Mouse (Mus musculus) kidney, adult 11 months (tissue): ENCODE measurements around the gene Map3k20.

Experiments used
- DNase-seq: peaks from one replicate; pipeline ENCODE4 v3.0.0; 2022

Map3k20 gene

GRCm38 (mm10) chr2:72281971-72282370, 3.5 kb upstream of the Map3k20 start:
- DNase-seq, result no peak

- no peak for DNase-seq
Observed at GRCm38 (mm10) chr2:72282733-72283132, 2.7 kb upstream of the Map3k20 start.

- DNase-seq, result no peak
Observed at GRCm38 (mm10) chr2:72284689-72285088, 748 bp upstream of the Map3k20 start.

GRCm38 (mm10) chr2:72285888-72286661, 638 bp downstream of the Map3k20 start:
- DNase-seq, result no peak

GRCm38 (mm10) chr2:72287142-72287541, 1.7 kb downstream of the Map3k20 start:
- no peak for DNase-seq

GRCm38 (mm10) chr2:72288932-72289534, 3.6 kb downstream of the Map3k20 start:
- no peak for DNase-seq

GRCm38 (mm10) chr2:72291103-72291502, 5.7 kb downstream of the Map3k20 start:
- DNase-seq, result no peak

GRCm38 (mm10) chr2:72292573-72292972, 7.1 kb downstream of the Map3k20 start:
- no peak for DNase-seq

GRCm38 (mm10) chr2:72294994-72295393, 9.6 kb downstream of the Map3k20 start:
- DNase-seq, result no peak

- DNase-seq, result no peak
Observed at GRCm38 (mm10) chr2:72296984-72297715, 11.7 kb downstream of the Map3k20 start.

- DNase-seq, result peak; percentile 51
Observed at GRCm38 (mm10) chr2:72297716-72298082, 12.3 kb downstream of the Map3k20 start.

GRCm38 (mm10) chr2:72298406-72298805, 13.0 kb downstream of the Map3k20 start:
- peak; percentile 23 for DNase-seq

GRCm38 (mm10) chr2:72301194-72301916, 15.9 kb downstream of the Map3k20 start:
- DNase-seq, result no peak

- no peak for DNase-seq
Observed at GRCm38 (mm10) chr2:72305738-72306137, 20.3 kb downstream of the Map3k20 start.

GRCm38 (mm10) chr2:72308351-72308750, 22.9 kb downstream of the Map3k20 start:
- no peak for DNase-seq

GRCm38 (mm10) chr2:72308981-72309380, 23.5 kb downstream of the Map3k20 start:
- DNase-seq, result peak; percentile 77

GRCm38 (mm10) chr2:72311486-72311885, 26.0 kb downstream of the Map3k20 start:
- DNase-seq, result no peak

GRCm38 (mm10) chr2:72313312-72313711, 27.9 kb downstream of the Map3k20 start:
- no peak for DNase-seq

- no peak for DNase-seq
Observed at GRCm38 (mm10) chr2:72318421-72318820, 33.0 kb downstream of the Map3k20 start.

GRCm38 (mm10) chr2:72319028-72319798, 33.8 kb downstream of the Map3k20 start:
- no peak for DNase-seq

GRCm38 (mm10) chr2:72320661-72321060, 35.2 kb downstream of the Map3k20 start:
- no peak for DNase-seq

- DNase-seq, result no peak
Observed at GRCm38 (mm10) chr2:72321591-72321990, 36.2 kb downstream of the Map3k20 start.
